Mouse (Mus musculus) heart, postnatal 10 days (tissue): ENCODE results near the gene Vapa. TPM values are rescaled to one million over a fixed set of nuclear protein-coding genes. Genes with fewer than 3 reads are reported as not detected.
"Not testable (repeated sequence)": the region's sequence is repeated elsewhere in the genome, so short reads cannot be mapped to it uniquely, and the experiment has no call there.

Experiments used
- DNase-seq, 2 experiments: peaks; one replicate each; pipeline ENCODE4 v3.0.0; 2021
- intact Hi-C: fragments of 180-260 bp; cut with DNase I; formaldehyde crosslinking; loops from one replicate; pipeline ENCODE4 v1.15.1; 2025
- total RNA-seq, 2 experiments: library from RNA; stranded (reverse); gene quantifications; 2 replicates each; pipeline ENCODE4 v1.2.3; 2021

Gene Vapa
- total RNA-seq, result 100 to 1,000 TPM; 106 to 111 TPM

DNA sequence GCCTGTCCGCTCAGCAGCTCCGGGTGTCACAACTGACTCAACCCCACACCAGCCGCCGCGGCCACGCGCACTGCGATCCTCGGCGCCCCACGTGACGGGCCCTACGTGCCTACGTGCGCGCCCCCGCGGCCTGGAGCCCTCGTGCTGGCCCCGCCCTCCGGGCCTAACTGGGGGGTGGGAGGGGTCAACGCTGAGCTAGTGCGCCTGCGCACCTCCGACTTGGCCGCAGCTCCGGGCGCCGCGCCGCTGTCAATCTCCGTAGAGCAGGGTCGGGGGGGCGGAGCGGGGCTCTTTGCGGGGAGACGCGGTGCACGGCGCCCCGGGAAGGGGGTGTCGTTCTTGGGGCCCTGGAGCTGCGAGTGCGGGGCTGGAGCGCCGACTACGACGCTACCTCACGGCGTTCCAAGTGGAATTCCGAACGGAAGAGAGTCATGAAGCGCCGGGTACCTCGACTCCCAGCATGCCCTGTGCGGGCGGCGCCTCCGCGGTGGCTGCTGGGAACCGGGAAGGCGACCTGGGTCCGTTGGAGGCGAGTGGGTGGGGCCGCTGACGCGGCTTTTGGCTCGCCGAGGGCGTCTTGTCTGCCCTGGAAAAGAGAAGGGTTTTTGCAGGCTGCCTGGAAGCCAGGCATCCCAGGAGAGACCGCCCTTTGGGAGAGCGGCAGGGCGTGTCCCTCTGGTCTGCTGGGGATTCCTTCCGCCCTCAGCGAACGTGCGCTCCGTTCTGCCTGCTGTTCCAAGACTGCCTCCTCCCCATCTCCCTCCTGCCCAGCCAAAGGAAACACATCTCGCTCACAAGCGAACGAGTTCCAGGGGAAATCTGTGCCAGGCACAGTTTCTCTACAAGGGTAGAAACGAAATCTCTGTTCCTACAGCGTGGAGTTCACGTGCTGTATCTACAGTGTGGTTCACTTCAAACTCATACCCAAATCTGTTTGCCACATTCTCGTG is at the start of gene Vapa:
Gene Vapa, minus strand, starts transcription at position 93 of the 950 bp plus-strand sequence.
- DNase-seq, result peak; percentile 98
- intact Hi-C loops, result loop anchor here (2.0 to 5.0 kb wide), 3 partner anchors 39 to 169 kb away; partner anchors contain the start of gene Ppp4r1

DNA sequence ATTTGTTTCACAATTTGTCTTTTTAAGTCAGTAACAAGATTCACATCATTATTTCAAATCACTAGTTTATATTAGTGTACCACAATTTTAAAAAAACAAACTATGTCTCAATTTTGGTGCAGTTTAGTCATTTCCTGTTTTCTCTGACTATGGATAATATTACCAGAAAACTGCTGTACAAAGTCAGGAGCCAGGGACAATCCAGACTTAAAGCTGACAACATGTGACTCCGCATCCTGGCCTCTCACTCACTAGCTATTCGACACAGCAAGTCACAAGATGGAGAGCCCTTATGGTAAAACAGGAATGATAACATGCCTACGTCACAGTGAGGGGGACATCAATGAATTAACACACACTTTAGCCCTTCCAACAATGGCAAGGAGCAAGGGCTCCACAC is 49.3 kb upstream of the Vapa start:
- DNase-seq, result no peak
- intact Hi-C loops, result no loop called here

DNA sequence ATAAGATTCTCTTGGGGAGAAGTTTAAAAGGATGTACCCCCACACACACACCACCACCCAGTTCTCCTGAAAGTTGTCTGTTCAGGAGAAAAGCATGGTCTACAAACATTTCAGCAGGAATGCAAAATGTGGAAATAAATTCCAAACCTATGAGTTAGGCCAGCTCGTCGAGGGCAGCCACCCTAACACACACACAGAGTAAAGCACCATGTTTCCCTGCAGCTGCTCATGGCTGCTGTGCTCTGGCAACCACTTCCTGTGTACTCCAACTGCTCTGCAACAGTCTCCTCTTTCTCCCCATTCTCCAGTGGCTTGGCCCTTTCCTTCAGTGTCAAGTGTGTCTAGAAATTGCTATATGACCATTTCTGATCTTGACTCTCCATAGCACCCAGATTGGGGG is 45.1 kb upstream of the Vapa start:
- DNase-seq, result no peak
- intact Hi-C loops, result no loop called here

DNA sequence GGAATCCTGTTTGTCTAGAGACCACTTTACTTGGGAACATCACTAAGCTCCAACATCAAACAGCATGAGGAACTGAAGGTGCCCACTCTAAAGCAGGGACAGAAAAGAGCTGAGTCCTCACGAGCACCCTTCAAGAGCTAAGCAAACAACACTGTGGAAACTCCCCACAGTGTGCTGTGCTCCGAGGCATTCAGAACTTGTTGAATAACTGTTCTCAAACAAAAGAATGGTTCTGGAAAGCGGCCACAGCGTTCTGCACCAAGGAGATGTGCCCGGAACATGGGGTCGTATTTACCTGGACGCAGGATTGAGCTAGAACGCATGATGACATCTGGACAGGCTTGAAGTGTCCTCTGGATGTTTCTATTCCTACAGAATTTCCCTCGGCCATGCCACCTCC is 44.6 kb upstream of the Vapa start:
- intact Hi-C loops, result no loop called here
- DNase-seq, result no peak

DNA sequence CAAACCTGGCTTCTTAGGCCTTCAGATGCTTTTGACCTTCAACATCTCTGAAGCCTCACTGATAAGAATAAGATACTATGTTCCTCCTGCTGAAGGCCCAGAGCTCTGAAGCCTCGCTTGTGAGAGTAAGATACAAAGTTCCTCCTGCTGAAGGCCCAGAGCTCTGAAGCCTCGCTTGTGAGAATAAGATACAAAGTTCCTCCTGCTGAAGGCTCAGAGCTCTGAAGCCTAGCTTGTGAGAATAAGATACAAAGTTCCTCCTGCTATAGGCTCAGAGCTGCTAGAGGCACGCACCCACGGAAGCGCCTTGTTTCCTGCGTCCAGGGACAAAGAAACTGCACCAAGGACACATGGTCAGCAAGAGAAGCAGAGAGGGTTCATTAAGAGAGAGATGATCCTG is 43.4 kb upstream of the Vapa start:
- intact Hi-C loops, result no loop called here
- no peak for DNase-seq

DNA sequence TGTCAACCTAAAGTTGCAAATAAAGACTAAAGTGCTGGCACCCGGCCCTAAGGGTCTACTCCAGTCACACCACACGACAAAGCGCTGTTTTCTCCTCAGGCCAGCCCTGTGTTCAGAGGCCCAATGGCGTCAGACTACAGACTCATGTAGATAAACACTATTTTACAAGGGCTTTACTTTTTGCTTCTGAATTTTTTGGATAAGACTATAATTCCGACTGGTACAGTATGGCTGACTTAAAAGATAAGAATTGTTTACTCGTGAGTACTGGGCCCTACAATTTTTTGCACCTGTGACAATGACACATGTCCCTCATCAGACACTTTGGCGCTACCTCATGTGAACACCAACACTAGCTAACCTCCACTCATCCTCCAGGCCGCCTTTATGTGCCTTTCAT is 42.7 kb upstream of the Vapa start:
- intact Hi-C loops, result no loop called here
- DNase-seq, result no peak

DNA sequence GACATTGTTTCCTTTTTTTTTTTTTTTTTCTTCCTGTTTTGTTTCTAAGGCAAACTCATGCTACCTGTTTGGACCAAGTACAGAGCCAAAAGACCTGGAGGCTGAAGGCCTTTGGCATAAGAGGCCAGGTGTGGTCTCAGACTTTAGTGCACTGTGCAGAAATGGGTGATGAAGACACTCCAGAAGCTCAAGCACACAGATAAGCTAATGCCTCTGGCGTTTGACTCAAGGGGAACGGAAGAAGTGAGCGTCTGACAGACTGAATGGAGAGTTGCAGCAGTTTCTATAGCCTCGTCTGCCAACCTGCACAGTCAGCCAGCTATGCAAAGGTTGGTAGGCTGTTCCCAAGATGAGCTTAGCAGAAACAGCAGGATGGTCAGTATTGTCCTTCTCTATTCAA is 42.3 kb upstream of the Vapa start:
- intact Hi-C loops, result no loop called here
- DNase-seq, result no peak

DNA sequence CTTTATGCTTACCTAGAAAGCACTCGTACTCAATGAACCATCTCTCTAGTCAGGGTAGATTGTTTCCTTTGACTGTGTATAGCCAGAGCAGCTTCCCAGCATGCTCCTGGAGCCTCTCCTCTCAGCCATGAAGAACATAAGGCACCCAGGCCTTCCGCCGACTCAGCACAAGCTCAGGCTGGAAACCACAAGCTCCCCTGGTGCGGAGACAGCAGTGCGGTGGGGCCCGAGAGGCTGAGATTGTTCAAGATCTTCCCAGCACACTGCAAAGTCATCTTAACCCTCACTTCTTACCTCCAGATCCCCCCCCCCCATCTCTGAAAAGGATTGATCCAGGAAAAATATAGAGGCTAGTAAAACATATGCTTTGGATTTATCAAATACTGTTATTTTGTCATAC is 37.2 kb upstream of the Vapa start:
- no peak for DNase-seq
- intact Hi-C loops, result no loop called here

DNA sequence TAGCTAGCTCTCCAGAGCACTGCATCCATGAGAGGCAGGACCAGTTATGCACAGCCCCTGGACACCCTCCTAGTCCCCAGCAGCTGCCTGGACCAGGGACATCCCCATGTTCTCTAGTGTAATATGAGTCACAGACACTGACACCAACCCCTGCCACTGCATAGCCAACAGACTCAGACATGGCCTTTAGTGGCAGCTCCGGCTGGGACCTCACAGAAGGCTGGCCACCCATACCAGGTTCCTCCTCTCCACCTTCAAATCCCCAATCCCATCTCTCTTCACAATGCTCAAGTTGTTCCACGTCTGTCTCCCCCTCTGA is 35.8 kb upstream of the Vapa start:
- intact Hi-C loops, result no loop called here
- no peak for DNase-seq

DNA sequence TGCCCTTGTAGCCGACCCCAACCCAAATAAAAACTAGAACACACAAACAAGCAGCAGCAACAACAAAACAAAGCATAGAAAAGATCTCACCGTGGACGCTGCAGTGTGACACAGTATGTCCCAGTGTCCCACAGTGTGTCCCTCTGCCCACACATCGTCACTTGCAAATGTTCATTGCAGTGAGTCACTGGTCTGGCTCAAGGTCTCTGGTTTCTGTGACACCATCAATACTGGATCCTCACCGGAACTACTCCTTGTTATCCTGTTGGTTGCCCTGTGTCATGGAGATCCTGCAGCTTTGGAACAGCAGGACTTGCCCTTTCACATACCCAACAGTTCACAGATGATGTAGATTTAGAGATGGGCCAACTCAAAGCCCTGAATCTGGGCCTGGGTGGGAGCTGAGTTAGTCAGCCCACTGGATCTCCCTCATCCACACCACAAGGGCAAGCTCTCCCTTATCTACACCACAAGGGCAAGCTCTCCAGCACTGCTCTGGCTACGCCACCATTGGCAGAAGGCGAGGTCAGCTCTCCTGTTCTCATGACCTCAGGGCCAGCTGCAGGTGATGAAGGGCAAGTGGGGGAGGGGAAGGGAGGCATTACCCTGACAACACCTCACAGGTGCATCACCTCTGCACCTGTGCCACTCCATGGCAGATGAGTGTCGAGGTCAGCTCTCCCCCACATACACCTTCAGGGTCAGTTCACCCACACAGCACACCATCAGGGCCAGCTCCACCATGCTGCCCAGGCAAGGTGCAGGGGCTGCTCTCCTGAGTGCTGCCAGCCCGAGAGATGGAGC is 35.2 kb upstream of the Vapa start:
- intact Hi-C loops, result no loop called here
- DNase-seq, result peak in 1 of 2 experiments; percentile 11

DNA sequence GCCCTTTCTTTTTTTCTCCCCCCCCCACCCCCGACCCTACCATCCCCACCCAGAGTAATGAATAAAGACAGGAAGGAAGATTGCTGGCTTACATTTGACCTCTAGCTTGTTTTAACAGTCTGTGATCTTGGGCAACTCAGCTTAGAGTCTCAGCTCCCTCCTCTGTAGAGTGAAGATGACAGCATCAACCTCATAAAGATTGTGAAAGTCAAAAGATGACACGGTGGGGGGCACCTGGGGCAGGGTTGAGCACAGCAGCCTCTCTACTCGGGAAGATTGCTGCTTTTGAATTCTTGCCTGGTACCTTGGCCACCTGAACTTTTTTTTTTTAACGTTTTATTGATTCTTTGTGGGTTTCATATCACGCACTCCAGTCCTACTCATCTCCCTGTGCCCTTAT is 34.6 kb upstream of the Vapa start:
- no peak for DNase-seq
- intact Hi-C loops, result no loop called here

DNA sequence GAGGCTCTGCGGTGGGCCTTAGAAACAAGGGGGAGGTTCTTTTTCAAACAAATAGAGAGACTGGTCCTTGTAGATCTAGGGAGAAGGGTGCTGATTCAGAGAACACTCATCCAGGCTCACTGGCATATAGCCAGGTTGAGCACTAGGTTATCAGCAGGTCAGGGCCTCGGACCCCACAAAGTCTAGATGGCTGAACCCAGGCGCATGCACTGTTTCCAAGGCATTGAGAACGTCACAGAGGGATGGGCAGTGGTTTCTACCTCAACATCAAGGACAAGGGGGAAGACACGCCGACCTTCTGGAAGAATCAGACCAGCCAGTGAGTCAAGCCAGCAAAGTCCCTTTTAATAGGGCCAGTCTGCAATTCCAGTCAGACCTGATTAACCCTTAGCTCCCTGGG is 33.9 kb upstream of the Vapa start:
- no peak for DNase-seq
- intact Hi-C loops, result no loop called here

DNA sequence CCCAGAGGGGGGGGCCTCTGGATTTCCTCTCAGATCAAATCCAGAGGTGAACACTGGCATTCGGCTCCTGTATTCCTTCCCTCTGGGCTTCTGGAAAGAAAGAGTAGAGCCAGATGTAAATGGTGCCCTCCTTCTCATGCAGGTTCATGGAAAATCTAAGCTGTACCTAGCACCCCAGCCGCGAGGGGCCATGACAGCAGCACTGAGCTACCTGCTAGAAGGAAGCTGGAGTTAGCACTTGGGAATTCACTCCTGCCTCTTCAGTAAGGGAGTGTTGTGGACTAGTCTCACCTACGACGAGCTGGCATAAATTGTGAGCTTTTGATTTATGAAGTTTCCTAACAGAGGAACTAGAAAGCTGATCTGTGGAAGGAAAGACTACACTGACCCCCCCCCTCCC is 30.2 kb upstream of the Vapa start:
- no peak for DNase-seq
- intact Hi-C loops, result no loop called here

DNA sequence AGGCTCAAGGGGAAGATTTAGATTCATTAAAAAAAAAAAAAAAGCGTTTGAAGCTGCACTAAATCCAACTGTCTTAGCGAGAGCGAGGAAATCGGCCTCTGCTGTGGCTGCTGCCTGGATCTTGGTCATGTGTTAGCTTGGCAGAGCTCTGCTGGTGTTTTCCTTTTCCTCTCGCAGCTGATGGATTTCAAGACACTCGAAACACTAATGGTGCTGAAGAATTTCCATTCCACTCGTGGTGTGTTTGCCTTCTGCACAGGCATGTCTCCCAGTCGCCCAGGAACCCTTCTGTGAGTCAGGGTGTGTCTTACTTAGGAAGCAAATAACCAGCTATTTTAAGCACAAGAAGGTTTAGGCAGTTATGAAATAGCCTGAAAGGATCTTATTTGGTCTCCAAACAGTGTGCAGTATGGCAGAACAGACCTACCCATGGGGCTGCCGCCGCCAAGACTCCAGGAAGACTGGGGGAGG is 29.7 kb upstream of the Vapa start:
- intact Hi-C loops, result no loop called here
- DNase-seq, result peak; percentile 39 to 49

DNA sequence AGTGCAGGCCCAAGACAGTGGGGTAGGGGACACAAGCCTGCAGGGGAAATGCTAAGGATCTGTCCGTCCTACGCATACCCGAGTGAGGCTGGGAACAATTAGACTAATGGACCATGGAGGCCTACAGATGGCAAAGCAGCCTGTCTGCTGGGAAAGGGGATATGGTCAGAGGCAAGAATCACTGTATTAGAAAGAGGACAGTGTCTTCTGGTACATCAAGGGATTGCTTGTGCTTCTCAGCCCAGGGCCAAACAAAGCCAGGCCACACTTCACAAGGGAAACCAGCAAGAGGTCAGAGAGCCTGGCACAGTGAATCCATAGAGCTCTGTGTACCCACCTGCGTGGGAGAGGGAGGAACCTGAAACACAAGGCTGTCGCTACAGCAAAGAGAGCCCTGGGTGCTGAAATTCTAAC is 29.2 kb upstream of the Vapa start:
- DNase-seq, result no peak
- intact Hi-C loops, result no loop called here

DNA sequence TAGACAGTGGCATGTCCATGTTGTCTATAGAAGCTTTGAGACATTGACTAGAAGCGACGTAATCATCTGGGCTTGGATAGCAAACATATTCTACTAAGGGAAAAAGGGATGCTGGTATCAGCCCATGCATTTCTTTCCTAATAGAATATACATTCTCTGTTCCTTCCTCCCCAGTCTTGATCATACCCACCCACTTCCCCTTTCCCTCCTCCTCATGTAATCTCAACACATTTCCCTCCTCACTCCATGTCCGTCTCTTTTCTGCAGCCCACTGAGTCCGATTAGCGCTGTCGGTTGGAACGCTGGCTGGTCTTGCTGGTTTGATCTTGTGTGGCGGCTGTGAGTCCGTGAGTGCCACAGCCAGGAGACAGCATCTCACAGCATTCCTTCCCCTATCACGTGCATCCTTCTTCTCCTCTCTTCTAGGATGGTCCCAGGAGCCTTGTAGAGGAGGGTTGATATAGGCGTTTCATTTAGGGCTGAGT is 28.4 kb upstream of the Vapa start, which contains the start of gene Txndc2:
Gene Txndc2, minus strand, starts transcription at position 435 of the 485 bp plus-strand sequence.
- intact Hi-C loops, result no loop called here
- no peak for DNase-seq

DNA sequence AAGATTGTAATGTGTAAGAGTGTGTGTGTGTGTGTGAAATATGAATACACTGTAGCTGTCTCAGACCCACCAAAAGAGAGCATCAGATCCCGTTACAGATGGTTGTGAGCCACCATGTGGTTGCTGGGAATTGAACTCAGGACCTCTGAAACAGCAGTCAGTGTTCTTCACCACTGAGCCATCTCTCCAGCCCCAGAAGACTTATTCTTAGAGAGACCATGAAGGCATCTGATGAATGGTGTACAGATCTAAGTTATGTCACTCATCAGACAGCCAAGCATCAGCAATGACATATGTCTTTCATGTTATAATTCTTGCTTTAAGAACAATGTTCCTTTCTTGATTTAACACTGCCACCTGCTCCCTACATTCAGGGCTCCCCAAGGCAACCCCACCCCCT is 25.8 kb upstream of the Vapa start:
- intact Hi-C loops, result no loop called here
- DNase-seq, result no peak

DNA sequence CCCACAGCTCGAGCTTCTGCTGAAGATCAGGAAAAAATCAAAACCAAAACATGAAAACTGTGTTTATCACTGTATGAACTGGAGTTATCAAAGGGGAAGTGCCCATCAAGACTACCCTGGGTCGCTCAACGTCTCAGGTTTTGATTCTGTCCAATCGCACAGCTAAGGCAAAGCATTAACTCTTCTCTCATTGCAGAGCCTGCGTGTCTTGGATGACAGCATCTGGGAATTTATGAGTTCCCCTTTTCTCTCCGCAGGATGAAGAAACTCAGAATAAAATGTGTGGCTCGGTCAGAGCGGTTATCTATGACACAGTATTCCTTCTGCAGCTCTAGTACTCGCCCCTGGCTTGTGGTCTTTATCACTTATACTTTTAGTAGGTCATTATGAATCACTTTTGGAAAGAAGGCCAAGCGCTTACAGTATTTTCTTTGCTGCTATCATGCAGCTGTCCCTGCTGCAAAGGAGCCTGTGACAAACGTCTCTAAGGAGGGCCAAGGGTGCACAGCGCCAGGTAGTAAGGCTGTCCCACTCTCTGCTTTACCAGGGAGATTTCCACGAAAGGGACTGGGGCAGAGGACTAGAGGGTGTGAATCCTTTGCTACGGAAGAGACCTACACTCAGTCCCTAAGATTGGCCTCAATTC is 22.5 kb upstream of the Vapa start:
- peak; percentile 48 to 49 for DNase-seq
- intact Hi-C loops, result no loop called here

DNA sequence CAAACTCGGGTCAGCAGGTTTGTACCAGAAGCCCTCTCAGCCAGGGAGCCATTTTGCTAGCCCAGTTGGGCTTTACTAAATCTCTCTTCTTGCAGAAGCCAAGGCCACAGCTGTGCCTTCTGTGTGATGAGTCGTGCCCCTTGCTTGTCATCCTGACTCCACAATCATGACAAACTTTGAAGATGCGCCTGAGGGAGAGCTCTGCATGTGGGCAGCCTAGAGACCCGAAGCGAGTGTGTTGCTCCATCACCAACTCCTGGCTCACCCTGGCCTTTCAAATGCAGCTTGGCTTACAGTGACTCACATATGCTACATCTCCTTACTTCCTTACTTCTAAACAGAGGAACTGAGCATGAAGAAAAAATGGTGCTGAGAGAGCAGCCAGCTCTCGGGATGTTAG is 16.6 kb upstream of the Vapa start:
- intact Hi-C loops, result no loop called here
- DNase-seq, result no peak

DNA sequence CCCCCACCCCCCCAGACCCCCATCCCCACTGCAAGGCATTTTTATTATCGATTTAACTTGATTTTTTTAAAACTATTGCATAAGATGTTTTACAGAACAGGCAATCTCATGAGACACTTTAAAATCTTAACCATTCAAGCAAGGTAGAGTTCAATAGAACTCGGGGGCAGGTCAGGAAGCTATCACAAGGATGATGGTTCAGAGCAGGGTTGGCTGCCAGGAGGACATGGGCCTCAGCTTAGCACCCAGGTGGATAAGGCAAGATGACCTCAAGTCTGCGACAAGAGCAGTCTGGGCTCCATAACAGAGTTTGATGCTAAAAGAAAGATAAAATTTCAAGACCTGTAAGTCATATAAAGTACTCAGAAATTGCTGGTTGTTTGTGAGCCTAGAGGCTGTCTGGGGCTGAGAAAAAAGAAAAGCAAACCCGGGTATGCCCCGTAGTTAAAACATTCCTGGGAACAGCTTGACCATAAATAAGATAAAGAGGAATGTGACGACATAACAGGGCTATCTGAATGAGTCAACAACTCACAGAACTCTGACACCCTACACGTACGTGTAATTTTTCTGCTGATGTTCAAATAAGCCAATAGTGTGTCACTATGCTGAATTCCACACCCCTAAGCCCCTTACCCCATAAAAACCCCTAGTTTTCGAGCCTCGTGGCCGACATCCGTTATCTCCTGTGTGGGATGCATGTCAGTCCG is 15.6 kb upstream of the Vapa start:
- intact Hi-C loops, result not testable (repeated sequence)

More for the DNA sequence above, 15.6 kb upstream of the Vapa start:
- not testable (repeated sequence) for DNase-seq
